Mouse (Mus musculus) mesoderm, embryonic 11.5 days (tissue): ENCODE measurements around the gene Mrpl39.

Source experiments
- DNase-seq: peaks from one replicate; pipeline ENCODE4 v3.0.0-alpha.2; 2012; ENCODE audit warnings: low read depth, low spot score

The Mrpl39 gene

DNA sequence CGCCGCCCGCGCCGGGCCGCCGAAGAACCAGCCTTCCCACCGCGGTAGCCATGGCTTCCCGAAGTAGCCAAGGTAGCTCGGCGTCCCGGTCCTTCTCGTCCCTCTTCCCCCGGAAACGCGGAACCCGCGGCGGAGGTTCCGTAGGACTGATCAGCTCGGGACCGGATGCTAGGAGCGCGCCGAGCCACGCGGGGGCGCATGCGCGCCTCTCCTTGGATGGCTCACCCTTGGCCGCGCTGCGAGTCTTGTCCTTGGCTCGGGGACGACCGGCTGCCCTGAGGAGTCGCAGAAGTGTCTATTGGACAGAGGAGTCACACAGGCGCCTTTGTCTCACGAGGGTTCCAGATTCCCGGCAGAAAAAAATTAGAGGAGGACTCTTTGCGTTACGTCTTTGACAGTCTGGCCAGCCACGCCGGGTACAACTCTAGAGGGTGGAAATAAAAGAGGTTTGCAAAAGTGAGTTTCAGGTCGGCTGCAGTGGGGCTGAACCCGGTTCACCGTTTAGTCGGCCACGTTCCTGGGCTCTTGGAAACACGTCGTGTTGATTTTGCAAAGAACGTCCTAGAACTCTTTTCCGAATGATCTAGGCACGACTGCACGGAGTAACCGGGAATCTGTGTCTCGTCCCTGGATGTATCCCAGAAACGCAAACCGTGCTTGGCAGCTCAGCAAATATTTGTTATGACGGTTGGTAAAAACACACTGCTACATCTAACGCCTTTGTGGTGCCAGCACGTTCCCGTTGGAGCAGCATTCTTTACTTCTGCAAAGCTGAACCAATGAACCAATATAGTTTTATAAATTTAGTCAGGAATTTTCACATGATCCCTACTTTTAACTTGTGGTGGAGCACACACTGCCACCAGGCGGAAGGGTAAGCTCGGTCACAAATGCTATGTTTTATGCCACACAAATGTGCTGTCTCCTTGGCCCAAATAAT lies at the start of gene Mrpl39:
Gene Mrpl39 (minus strand): TSS at position 577 of the 940 bp plus-strand sequence.
- peak; percentile 98 for DNase-seq

GRCm38 (mm10) chr16:84784966-84785365 lies 49.4 kb upstream of the Mrpl39 start:
- DNase-seq = no peak

GRCm38 (mm10) chr16:84783279-84783678 lies 47.7 kb upstream of the Mrpl39 start:
- no peak for DNase-seq

GRCm38 (mm10) chr16:84779718-84780117 lies 44.2 kb upstream of the Mrpl39 start:
- no peak for DNase-seq

DNA sequence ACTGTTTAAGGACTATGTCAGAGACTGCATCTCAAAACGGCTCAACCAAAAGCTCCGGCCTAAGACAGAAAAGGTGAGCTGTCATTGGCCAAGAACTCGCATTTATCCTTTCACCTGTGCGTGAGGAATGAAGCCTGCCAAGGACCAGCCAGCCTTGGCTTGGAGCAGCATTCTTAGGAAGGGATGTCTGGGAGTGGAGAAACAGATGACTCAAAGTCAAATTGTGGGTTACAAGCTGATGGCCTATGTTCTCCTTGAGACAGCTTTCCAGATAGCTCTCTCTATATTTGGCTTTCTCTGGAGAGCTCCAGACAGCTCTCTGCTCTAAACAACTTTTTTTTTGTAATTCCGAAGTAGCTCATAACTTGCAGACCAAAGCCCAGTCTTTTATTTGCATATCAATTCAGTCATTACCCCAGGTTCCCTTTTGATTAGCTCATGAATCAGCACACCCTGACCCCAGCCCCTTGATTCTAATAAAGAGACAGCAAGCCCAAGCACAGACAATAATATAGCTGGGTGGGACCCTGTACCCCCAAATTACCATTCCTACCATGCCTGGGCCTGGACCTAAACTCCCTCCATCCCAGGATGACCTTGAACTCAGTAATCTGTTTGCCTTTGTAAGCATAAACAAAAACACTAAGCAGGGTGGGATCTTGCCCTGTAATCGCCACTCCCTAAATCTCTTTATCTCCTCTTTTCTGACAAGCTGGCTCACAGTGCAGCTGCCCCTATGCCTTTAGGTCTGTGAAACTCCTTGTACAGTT lies 43.5 kb upstream of the Mrpl39 start:
- no peak for DNase-seq

DNA sequence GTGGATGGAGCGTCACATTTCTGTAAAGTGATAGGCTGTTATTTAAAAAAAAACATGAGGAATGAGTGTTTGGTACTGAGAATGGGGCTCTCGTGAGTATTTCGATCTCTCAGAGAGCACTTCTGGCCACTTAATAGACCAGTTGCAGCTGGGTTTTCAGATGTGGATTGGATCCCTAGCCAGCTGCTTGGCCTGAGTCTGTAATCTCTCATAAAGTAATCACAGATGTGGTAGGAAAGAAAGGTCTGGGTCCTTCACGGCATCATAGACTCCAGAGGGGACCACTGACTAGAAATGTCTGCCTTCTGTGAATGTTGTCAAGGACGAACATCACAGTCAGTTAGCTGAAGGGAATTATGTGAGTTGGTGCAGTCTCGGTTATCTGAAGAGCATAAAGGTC lies 42.9 kb upstream of the Mrpl39 start:
- DNase-seq = no peak

DNA sequence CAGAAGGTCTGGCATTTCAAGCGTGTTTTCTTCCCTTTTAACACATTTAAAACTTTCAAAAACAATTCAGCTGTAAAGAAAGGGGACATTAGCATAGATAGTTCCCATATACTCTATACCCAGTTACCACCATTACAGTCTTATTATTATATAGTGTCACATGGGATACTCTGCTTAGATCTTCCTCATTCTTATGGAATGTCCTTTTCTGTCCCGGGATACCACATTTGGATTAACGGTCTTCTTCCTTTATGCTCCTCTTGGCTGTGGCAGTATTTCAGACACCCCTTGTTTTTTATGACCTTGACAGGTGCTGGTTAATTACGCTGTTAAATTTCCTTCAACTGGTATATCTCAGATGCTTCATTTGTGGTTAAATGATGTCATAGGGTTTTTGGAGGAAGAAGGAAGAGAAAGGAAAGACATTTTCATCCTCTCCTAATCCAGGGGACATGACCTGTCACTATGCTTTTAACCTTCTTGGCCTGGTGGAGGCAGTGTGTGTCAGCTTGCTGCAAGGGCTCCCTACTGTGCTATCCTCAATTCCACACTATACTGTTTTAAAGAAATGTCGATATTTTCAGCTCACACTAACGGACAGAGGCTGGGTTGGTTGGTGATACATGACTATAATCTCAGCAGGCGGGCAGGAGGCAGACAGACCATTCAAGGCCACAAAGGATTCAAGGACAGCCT lies 40.7 kb upstream of the Mrpl39 start:
- no peak for DNase-seq

GRCm38 (mm10) chr16:84775356-84775755 lies 39.8 kb upstream of the Mrpl39 start:
- no peak for DNase-seq

DNA sequence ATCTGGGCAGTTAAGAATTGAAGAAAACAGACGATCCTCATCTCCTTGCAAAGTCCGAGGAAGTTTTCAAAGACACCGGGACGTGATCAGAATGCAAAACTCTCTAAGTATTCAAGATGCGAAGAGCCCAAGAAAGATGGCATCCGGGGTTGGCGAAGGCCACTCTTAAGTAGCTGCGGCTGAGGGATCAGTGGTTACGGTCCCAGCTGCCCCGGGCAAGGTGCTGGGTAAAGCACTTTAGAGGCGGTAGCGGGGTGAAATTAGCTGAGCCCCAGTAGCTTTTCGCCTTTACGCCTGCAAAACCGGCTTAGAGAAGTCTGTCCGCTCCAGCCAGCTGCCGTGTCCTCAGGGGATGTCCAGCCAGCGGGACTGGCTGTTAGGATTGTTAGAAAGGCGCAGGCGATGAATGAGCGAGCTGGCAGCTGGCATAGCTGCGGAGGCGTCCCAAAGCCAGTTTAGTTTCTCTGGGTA lies 39.3 kb upstream of the Mrpl39 start:
- DNase-seq = peak; percentile 74

DNA sequence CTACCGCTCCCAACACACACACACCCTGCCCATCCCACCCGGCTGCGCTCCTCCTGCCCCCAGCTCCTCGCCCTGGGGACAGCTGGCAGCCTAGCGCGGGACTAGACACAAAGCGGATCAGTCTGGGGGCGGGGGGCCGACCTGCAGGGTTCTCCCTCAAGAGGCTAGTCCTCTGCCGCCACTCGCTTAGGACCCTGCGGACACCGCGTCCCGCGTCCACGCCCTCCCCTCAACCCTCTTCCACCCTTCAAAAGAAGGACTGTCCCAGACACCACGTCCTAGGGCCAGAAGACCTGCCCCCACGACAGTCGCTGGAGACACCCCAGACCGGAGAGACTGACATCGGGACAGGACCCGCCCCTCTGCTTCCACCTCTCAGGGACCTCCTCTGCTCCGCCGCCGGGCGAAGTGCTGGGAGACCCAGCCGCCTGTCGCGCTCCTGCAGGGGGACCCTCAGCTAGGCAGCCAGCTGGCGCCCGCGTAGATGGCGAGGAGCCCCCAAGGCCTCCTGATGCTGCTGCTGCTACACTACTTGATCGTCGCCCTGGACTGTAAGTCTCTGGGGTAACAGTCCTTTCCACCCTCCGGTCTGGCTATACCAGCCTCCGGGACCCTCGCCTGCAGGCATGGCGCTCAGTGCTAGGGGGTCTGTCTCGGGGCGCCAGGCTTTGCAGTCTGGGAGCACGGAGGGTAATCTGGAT lies 38.6 kb upstream of the Mrpl39 start, which contains the start of gene Jam2:
Gene Jam2 (plus strand): TSS at position 121 of the 701 bp plus-strand sequence.
- DNase-seq = peak; percentile 76

- DNase-seq = peak; percentile 48
Observed at GRCm38 (mm10) chr16:84773268-84773861, 37.8 kb upstream of the Mrpl39 start.

GRCm38 (mm10) chr16:84772496-84773267 lies 37.1 kb upstream of the Mrpl39 start:
- peak; percentile 82 for DNase-seq

GRCm38 (mm10) chr16:84771461-84771860 lies 35.9 kb upstream of the Mrpl39 start:
- DNase-seq = no peak

DNA sequence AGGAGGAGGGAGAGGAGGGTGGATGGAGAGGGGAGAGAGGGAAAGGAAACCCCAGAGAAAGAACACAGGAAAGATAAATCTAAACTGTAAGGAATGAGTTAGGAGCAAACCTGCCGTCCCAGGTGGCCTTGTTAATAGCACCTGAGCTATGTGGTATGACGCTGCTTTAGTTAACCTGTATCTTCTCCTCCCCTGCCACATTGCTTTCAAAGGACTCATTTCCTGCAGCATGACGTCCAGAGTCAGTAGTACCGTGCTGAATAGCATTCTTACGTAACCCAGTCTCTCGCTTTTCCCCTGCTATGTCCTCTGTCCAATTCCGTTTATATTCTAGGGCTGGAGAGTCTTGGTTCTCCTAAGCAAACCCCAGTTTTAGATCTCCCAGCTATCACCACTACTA lies 35.3 kb upstream of the Mrpl39 start:
- no peak for DNase-seq

GRCm38 (mm10) chr16:84769619-84770464 lies 34.3 kb upstream of the Mrpl39 start:
- DNase-seq = no peak

GRCm38 (mm10) chr16:84769182-84769581 lies 33.6 kb upstream of the Mrpl39 start:
- no peak for DNase-seq

GRCm38 (mm10) chr16:84767956-84768355 lies 32.4 kb upstream of the Mrpl39 start:
- DNase-seq = no peak

DNA sequence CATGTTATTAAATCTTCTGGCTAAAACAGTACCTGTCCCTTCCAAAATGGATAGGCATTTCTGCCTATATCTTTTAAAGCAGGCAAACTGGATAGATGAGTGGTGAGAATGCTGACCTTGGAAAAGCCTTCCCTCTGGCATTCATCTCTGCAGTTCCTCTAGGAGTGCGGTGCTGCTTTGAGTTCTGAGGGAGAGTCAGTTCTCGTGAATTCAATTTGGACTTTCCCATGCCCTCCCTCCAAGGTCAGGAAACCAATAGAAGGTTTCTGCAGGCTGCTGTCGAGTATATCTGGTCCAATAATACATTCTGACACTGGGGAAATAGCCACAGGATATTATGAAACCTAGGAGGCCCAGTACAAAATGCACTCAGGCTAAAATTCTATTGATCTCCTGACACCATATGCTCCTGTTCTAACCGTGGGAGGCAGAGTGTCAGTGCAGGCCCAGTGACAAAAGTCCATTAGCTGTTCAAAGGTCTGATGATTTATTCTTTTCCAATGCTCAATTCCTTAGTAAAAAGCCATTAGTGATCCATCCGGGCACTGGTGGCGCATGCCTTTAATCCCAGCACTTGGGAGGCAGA lies 10.3 kb upstream of the Mrpl39 start:
- DNase-seq = no peak
